Mouse (Mus musculus) right cerebral cortex, postnatal 14 days (tissue): ENCODE measurements at regions not wholly inside any gene's neighbourhood (a gene's known extent, or its start where the extent isn't known, plus 50 kb on each side); places are given as distances from the start of the nearest gene placed in this dataset.

Source experiments
- DNase-seq: peaks from one replicate; pipeline ENCODE4 v3.0.0; 2022

DNA sequence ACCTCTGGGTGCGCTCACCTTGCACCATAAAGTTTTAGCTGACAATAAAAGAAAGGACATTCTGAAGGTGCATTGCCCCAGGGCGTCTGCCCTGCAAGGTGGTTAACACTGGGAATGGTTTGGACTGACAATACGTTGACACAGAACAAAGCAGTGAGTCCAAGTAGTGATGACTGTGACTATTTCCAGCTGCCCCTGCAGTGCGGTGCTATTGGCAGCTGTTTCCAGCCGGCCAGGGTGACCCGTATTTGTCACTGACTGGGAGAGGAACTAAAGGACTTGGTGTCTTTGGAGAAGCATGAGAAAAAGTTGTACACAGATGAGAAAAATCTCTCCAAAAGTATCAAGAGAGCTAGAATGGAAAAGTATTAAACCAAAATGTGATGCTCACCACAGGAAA lies 52.0 kb upstream of the Vtcn1 start:
- no peak for DNase-seq

- DNase-seq, result no peak
These were observed 53.9 kb upstream of the Vtcn1 start for GRCm38 (mm10) chr3:100771363-100771762.

- DNase-seq, result no peak
These were observed 54.4 kb upstream of the Vtcn1 start for GRCm38 (mm10) chr3:100770841-100771240.

DNA sequence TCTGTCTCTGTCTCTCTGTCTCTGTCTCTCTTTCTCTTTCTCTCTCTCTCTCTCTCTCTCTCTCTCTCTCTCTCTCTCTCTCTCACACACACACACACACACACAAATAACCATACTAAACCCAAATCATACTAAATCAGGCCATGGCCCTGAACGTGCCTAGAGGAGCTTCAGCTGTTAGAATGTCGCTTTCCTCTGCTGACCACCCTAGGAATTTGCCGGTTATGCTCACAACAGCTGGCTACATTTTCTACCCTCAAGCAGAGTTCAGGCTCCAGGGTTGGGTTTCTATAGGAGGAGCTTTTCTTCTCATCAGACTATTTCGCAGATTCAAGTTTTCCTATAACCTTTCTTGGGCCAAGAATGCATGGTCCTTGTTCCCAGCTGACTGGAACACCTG lies 56.1 kb upstream of the Vtcn1 start:
- no peak for DNase-seq

- peak; percentile 6 for DNase-seq
These were observed 57.1 kb upstream of the Vtcn1 start for GRCm38 (mm10) chr3:100768170-100768624.

GRCm38 (mm10) chr3:100765323-100765722 lies 59.9 kb upstream of the Vtcn1 start:
- DNase-seq, result no peak

DNA sequence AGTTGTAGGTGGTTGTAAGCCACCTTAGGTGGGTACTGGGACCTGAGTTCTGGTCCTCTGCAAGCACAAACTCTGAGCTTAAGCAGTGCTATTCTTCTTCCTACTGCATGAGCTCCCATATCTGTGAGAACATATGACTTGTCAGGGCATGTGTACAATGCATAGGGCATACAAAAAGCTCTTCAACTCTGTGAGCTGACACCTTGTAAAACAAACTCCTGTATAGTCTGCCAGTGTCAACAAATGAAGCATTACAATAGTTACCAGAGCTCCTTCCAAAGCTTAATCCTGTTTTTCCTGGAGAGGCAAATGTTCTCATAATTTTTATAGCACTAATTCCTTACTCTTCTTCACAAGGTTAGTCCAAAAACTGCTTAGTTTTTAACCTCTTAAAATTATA lies 62.4 kb upstream of the Vtcn1 start:
- DNase-seq, result no peak

- DNase-seq, result no peak
These were observed 65.9 kb upstream of the Vtcn1 start for GRCm38 (mm10) chr3:100759091-100759941.

DNA sequence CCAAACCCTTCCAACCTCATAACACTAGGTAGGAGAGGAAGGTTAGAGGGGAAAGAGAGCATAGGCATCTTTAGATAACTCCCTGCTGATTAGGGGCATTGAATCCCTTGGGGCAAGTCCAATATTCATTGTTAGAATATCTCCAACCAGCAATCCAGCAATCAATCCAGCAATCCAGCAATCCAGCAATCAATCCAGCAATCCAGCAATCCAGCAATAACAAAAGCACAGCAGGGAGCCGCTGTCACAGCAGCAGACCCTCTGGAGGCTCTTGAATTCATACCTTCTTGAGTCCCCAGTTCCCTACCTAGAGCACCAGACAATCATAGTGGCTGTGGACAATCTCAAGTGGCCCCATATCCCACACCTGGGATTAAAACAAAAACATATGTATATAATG lies 69.4 kb upstream of the Man1a2 start:
- DNase-seq, result no peak

DNA sequence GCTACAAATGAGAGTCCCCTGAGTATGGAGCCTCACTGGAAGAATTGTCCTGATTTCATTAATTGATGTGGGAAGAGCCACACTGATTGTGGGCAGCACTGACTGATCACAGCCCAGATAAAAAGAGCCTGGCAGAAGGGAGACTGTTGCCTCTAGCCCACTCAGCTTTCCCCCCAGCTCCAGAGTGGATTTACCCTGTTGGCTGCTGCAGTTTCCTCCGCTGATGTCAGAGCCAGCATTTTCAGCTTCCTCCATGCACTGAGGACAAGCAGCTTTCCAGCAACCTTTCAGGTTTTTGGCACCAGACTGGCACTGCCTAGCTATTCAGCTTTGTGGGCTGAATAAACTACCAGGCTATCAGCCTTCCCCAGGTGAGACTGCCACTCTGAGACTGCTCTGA lies 65.9 kb upstream of the Man1a2 start:
- DNase-seq, result no peak

GRCm38 (mm10) chr3:100748727-100749126 lies 63.4 kb upstream of the Man1a2 start:
- no peak for DNase-seq

DNA sequence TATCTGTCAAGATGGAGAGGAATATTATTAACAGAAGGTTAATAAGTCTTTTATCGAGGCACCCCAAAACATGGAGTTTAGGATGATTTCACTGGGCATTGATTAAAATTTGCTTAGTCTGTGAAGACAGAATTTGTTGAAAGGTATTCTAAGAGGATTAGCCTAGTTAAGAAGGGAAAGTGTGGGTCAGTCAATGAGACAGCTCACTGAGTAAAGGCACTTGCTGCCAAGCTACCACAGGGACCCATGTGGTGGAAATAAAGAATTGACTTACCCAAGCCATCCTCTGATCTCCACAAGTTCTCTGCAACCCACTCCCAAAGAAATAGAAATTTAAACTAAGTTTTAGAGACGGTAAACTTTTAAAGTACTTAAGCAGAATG lies 63.0 kb upstream of the Man1a2 start:
- DNase-seq, result no peak

GRCm38 (mm10) chr3:100747421-100748308 lies 62.4 kb upstream of the Man1a2 start:
- no peak for DNase-seq

DNA sequence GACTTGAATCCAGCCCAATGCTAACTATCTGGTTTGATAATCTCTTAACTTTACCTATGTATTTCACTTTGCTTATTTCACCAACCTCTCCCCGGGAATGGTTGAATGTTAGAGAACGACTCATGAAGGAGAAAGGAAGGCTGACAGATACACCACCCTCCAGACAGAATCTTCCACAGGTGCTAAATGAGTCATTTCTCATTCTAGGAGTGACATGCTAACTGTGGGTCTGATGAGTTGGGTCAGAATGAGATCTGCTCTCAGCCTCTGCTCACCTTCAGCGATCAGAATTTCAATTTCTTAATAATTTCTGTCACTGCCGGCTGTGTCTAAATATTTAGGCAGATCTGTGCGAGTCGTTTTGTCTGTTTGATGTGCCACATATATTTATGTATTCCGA lies 52.4 kb upstream of the Man1a2 start:
- no peak for DNase-seq

DNA sequence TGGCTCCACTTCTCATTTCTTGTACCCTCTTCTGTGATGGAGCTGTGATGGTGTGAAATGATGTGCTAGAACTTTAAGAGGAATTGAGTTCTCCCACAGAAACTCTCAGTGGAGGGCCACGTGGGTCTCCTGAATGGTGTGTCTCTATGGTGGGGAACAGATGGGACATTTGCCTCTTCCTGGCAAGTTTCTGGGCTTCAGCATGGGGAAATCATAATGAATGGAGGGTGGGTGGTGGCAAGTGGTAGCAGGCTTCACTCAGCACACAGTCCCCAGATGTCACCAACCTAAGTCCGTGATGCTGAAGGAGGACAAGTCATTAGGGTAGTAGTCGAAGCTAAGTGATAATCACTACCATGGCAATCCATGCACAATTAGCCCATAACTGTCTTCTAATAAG lies 51.2 kb upstream of the Man1a2 start:
- no peak for DNase-seq
